ENCODE assay signal across 19 mouse cellular contexts in genomic region chr19:17339563-17339962, GRCm38 (mm10). TPM values are rescaled to one million over a fixed set of nuclear protein-coding genes. Genes with fewer than 3 reads are reported as not detected.
A peak's percentile ranks its signal among the peaks of the same experiment; 100 is the strongest.
DNase-seq lines count a peak whose midpoint lies in the region; ATAC-seq and TF ChIP-seq lines count a peak whose summit lies in the region.
"Had no signal": no experiment of that assay in that cellular context is flagged by ENCODE, and none has a peak within 500 bp of the region (broad histone marks: within the 10 kb centered on the region; RNA-seq: fewer than 3 reads in every experiment).

No protein-coding gene starts in this region.

- TF ChIP-seq EP300 in heart, adult 2 months (IDR thresholded peaks at IDR 0.05; ENCODE audit: insufficient read depth, low read depth, low read length): no peak

- TF ChIP-seq CTCF in heart, adult 2 months (IDR thresholded peaks at IDR 0.05): no peak

- no peak overlapping the region for H3K27ac ChIP-seq in heart, embryonic 16.5 days (ENCODE audit: low read length)
- H3K27ac ChIP-seq in heart, adult 2 months: no peak overlapping the region
- peak overlapping the region; percentile 27 for H3K27ac ChIP-seq in macrophage
- H3K27ac ChIP-seq in intestine, embryonic 16.5 days (ENCODE audit: low read length): no peak overlapping the region
- H3K27ac ChIP-seq: embryonic facial prominence, embryonic 15.5 days; forebrain, embryonic 13.5 days; hindbrain, embryonic 15.5 days; limb, embryonic 12.5 days; lung, embryonic 15.5 days; midbrain, embryonic 12.5 days; stomach, postnatal 0 days had no signal

- intact Hi-C loops in heart, adult 2 months (cut with DNase I): no loop called here

- no peaks in the 10 kb centered on the region for H3K79me2 ChIP-seq in heart, adult 2 months (replicated peaks; ENCODE audit: control insufficient read depth, insufficient read depth, low read length)
- H3K79me2 ChIP-seq in macrophage (ENCODE audit: inconsistent target): peaks cover 87% of the 10 kb centered on the region

- H3K27me3 ChIP-seq in heart, embryonic 16.5 days (ENCODE audit: control insufficient read depth, insufficient read depth, low read length): no peaks in the 10 kb centered on the region
- no peaks in the 10 kb centered on the region for H3K27me3 ChIP-seq in heart, adult 2 months (ENCODE audit: control insufficient read depth, insufficient read depth, low read length)
- no peaks in the 10 kb centered on the region for H3K27me3 ChIP-seq in splenic B cell, adult 2 months (ENCODE audit: control insufficient read depth, insufficient read depth, low read length, poor library complexity, severe bottlenecking)
- no peaks in the 10 kb centered on the region for H3K27me3 ChIP-seq in intestine, embryonic 16.5 days (replicated peaks; ENCODE audit: control insufficient read depth, insufficient read depth, low read length)
- H3K27me3 ChIP-seq: embryonic facial prominence, embryonic 15.5 days; forebrain, embryonic 13.5 days; hindbrain, embryonic 15.5 days; limb, embryonic 12.5 days; lung, embryonic 15.5 days; midbrain, embryonic 12.5 days had no signal

- H3K4me1 ChIP-seq in heart, embryonic 16.5 days (ENCODE audit: control insufficient read depth, insufficient read depth, low read length): peaks cover 22% of the 10 kb centered on the region
- no peaks in the 10 kb centered on the region; the same call in 1 of the 2 replicates for H3K4me1 ChIP-seq in heart, adult 2 months (ENCODE audit: control insufficient read depth, insufficient read depth, low read length)
- H3K4me1 ChIP-seq in intestine, embryonic 16.5 days (ENCODE audit: control insufficient read depth, insufficient read depth, low read length): peaks cover 11% of the 10 kb centered on the region; the same call in 1 of the 2 replicates
- H3K4me1 ChIP-seq: embryonic facial prominence, embryonic 15.5 days; forebrain, embryonic 13.5 days; hindbrain, embryonic 15.5 days; midbrain, embryonic 12.5 days had no signal

- no peak for DNase-seq in heart, adult 2 months
- peak; percentile 15 for DNase-seq in testis, postnatal 10 days (ENCODE audit: low spot score)
- DNase-seq in testis, postnatal 14 days (ENCODE audit: low spot score): no peak
- DNase-seq in splenic B cell, adult 2 months (ENCODE audit: low read depth, low spot score): peak; percentile 50
- no peak for DNase-seq in thymus, postnatal 10 days (ENCODE audit: low spot score in 2 of 2)
- DNase-seq: adrenal gland, adult 2 months; cerebellum, adult 9-10 months; heart, postnatal 14 days; right cerebral cortex, postnatal 4 days had no signal

- 0 out of 2 replicates have a peak, but pooled peaks have one; percentile 55 for ATAC-seq in heart, embryonic 16.5 days (replicated peaks; ENCODE audit: extremely low read depth, insufficient read depth, low FRiP score)
- ATAC-seq in intestine, embryonic 16.5 days: no peak
- ATAC-seq: forebrain, embryonic 13.5 days had no signal

- H3K9me3 ChIP-seq in heart, embryonic 16.5 days (replicated peaks; ENCODE audit: control insufficient read depth, low read length): no peaks in the 10 kb centered on the region
- H3K9me3 ChIP-seq in intestine, embryonic 16.5 days (ENCODE audit: control insufficient read depth, low read length): no peaks in the 10 kb centered on the region
- H3K9me3 ChIP-seq: embryonic facial prominence, embryonic 15.5 days; forebrain, embryonic 13.5 days; hindbrain, embryonic 15.5 days; limb, embryonic 12.5 days; lung, embryonic 15.5 days; midbrain, embryonic 12.5 days had no signal

- no peak overlapping the region for H3K4me3 ChIP-seq in heart, embryonic 16.5 days (ENCODE audit: low read length)
- no peak overlapping the region for H3K4me3 ChIP-seq in heart, adult 2 months
- H3K4me3 ChIP-seq in macrophage (ENCODE audit: inconsistent target): no peak overlapping the region
- H3K4me3 ChIP-seq in intestine, embryonic 16.5 days (ENCODE audit: low read length): no peak overlapping the region
- H3K4me3 ChIP-seq: embryonic facial prominence, embryonic 15.5 days; forebrain, embryonic 13.5 days; hindbrain, embryonic 15.5 days; limb, embryonic 12.5 days; lung, embryonic 15.5 days; midbrain, embryonic 12.5 days had no signal

- no peak overlapping the region for H3K4me2 ChIP-seq in heart, embryonic 16.5 days (ENCODE audit: low read depth, low read length)
- no peak overlapping the region for H3K4me2 ChIP-seq in intestine, embryonic 16.5 days (ENCODE audit: low read depth, low read length)
- H3K4me2 ChIP-seq: embryonic facial prominence, embryonic 15.5 days; forebrain, embryonic 13.5 days; hindbrain, embryonic 15.5 days; limb, embryonic 12.5 days; lung, embryonic 15.5 days; midbrain, embryonic 12.5 days had no signal

- H3K36me3 ChIP-seq in heart, embryonic 16.5 days (ENCODE audit: control insufficient read depth, insufficient read depth): no peaks in the 10 kb centered on the region
- no peaks in the 10 kb centered on the region for H3K36me3 ChIP-seq in heart, adult 2 months (ENCODE audit: control insufficient read depth, insufficient read depth, low read length)
- no peaks in the 10 kb centered on the region for H3K36me3 ChIP-seq in macrophage (ENCODE audit: inconsistent target)
- H3K36me3 ChIP-seq in splenic B cell, adult 2 months (ENCODE audit: control insufficient read depth, insufficient read depth, low read length, poor library complexity, severe bottlenecking): no peaks in the 10 kb centered on the region
- no peaks in the 10 kb centered on the region for H3K36me3 ChIP-seq in intestine, embryonic 16.5 days (ENCODE audit: control insufficient read depth, insufficient read depth, low read length)
- H3K36me3 ChIP-seq: embryonic facial prominence, embryonic 15.5 days; hindbrain, embryonic 15.5 days; limb, embryonic 12.5 days; lung, embryonic 15.5 days; midbrain, embryonic 12.5 days had no signal

- 62% methylated on average over 2 of the region's 2 CpGs for WGBS in heart, embryonic 16.5 days
- WGBS in heart, adult 2 months: 58% methylated on average over 2 of the region's 2 CpGs
- 53% methylated on average over 2 of the region's 2 CpGs for WGBS in macrophage (ENCODE audit: missing documents)
- 88% methylated on average over 2 of the region's 2 CpGs for WGBS in intestine, embryonic 16.5 days

- no peak for TF ChIP-seq POLR2A in heart, adult 2 months (IDR thresholded peaks at IDR 0.05; ENCODE audit: insufficient read depth, low read depth, low read length)

- no peak overlapping the region for H3K9ac ChIP-seq in heart, embryonic 16.5 days (ENCODE audit: low read length)
- no peak overlapping the region for H3K9ac ChIP-seq in heart, adult 2 months (ENCODE audit: low read depth, low read length)
- no peak overlapping the region for H3K9ac ChIP-seq in intestine, embryonic 16.5 days (ENCODE audit: low read depth, low read length)
- H3K9ac ChIP-seq: embryonic facial prominence, embryonic 15.5 days; forebrain, embryonic 13.5 days; hindbrain, embryonic 15.5 days; limb, embryonic 12.5 days; lung, embryonic 15.5 days; midbrain, embryonic 12.5 days had no signal

RNA-seq across cellular contexts. Expression of gene Gcnt1, which starts 33.1 kb away (rescaled TPM):
- polyA plus RNA-seq in heart, embryonic 16.5 days (2015; fragmentation: Nextera tagmentation; extraction: Ambion mirVana): 6.0 and 6.2 TPM in 2 replicates
- total RNA-seq in heart, adult 2 months (2021): 10 to 100 TPM; 10.8 to 12.1 TPM
- polyA plus RNA-seq in heart, adult 2 months (2012; rRNA removed): 1.1 and 2.2 TPM in 2 replicates
- 10 to 100 TPM; 10.4 to 61.8 (median 36.3) TPM for total RNA-seq in macrophage (2018; cell fraction: chromatin; rRNA removed)
- total RNA-seq in macrophage (2018; cell fraction: cytosol; rRNA removed): 10 to 100 TPM; 12.6 to 39.4 (median 26.0) TPM
- 100 to 1,000 TPM in 1 of 26 experiments, 10 to 100 TPM in 25; 23.8 to 120 (median 42.5) TPM for total RNA-seq in macrophage (2018; cell fraction: nucleus; rRNA removed)
- polyA plus RNA-seq in macrophage (2018): 28.4 to 51.9 TPM (median 28.8 TPM) in 3 replicates
- 3.5 and 3.8 TPM in 2 replicates for polyA plus RNA-seq in intestine, embryonic 16.5 days (2015; fragmentation: Nextera tagmentation; extraction: Ambion mirVana)

RNA-seq across cellular contexts. Expression of gene Rfk, which starts 54.3 kb away (rescaled TPM):
- polyA plus RNA-seq in heart, embryonic 16.5 days (2015; fragmentation: Nextera tagmentation; extraction: Ambion mirVana): 68.8 and 68.9 TPM in 2 replicates
- 10 to 100 TPM; 73.6 to 74.9 TPM for total RNA-seq in heart, adult 2 months (2021)
- 50.6 and 72.3 TPM in 2 replicates for polyA plus RNA-seq in heart, adult 2 months (2012; rRNA removed)
- total RNA-seq in macrophage (2018; cell fraction: chromatin; rRNA removed): 1 to 10 TPM in 25 of 26 experiments, not detected in 1; 1.0 to 6.5 (median 2.3) TPM
- 10 to 100 TPM; 27.5 to 43.7 (median 35.1) TPM for total RNA-seq in macrophage (2018; cell fraction: cytosol; rRNA removed)
- total RNA-seq in macrophage (2018; cell fraction: nucleus; rRNA removed): 10 to 100 TPM in 12 of 26 experiments, 1 to 10 TPM in 14; 4.1 to 18.3 (median 8.8) TPM
- polyA plus RNA-seq in macrophage (2018): 34.4 to 49.4 TPM (median 38.9 TPM) in 3 replicates
- polyA plus RNA-seq in intestine, embryonic 16.5 days (2015; fragmentation: Nextera tagmentation; extraction: Ambion mirVana): 118 and 135 TPM in 2 replicates

Comparison
In these comparisons a context has a peak if more than half of its experiments do, and no peak if none do; other contexts are left out.
1. DNase-seq: peak in testis, postnatal 10 days (single experiment) and splenic B cell, adult 2 months (single experiment); none in heart, adult 2 months (0 of 2), testis, postnatal 14 days (single experiment) and thymus, postnatal 10 days (0 of 2).